In genomic region chr6:23253353-23254311, GRCm38 (mm10) we compare ENCODE assay signal across 10 mouse cellular contexts. TPM values are rescaled to one million over a fixed set of nuclear protein-coding genes. Genes with fewer than 3 reads are reported as not detected.
DNase-seq lines count a peak whose midpoint lies in the region; ATAC-seq and TF ChIP-seq lines count a peak whose summit lies in the region.
"Had no signal": no experiment of that assay in that cellular context is flagged by ENCODE, and none has a peak within 500 bp of the region (broad histone marks: within the 10 kb centered on the region; RNA-seq: fewer than 3 reads in every experiment).

No protein-coding gene starts in this region.

- no peak overlapping the region for H3K27ac ChIP-seq in heart, embryonic 10.5 days
- H3K27ac ChIP-seq in intestine, postnatal 0 days (ENCODE audit: low read depth, low read length), result no peak overlapping the region
- H3K27ac ChIP-seq: liver, embryonic 15.5 days had no signal

- no peaks in the 10 kb centered on the region for H3K9me3 ChIP-seq in heart, embryonic 10.5 days
- no peaks in the 10 kb centered on the region for H3K9me3 ChIP-seq in intestine, postnatal 0 days (ENCODE audit: control insufficient read depth)
- H3K9me3 ChIP-seq: liver, embryonic 15.5 days had no signal

- H3K4me3 ChIP-seq in heart, embryonic 10.5 days, result peak overlapping the region; percentile 32
- 0 out of 2 replicates have a peak overlapping the region, but pooled peaks have one; percentile 10 for H3K4me3 ChIP-seq in intestine, postnatal 0 days (ENCODE audit: low read depth, low read length)
- H3K4me3 ChIP-seq: liver, embryonic 15.5 days had no signal

- TF ChIP-seq CTCF in intestine, postnatal 0 days (IDR thresholded peaks at IDR 0.05; ENCODE audit: low read depth), result no peak

- no peaks in the 10 kb centered on the region for H3K36me3 ChIP-seq in heart, embryonic 10.5 days
- no peaks in the 10 kb centered on the region for H3K36me3 ChIP-seq in intestine, postnatal 0 days (ENCODE audit: control insufficient read depth, insufficient read depth)
- H3K36me3 ChIP-seq: liver, embryonic 15.5 days had no signal

- H3K9ac ChIP-seq in intestine, postnatal 0 days (ENCODE audit: low read depth, low read length), result no peak overlapping the region
- H3K9ac ChIP-seq: liver, embryonic 15.5 days had no signal

- H3K4me2 ChIP-seq in intestine, postnatal 0 days (replicated peaks; ENCODE audit: low read depth), result 0 out of 2 replicates have a peak overlapping the region, but pooled peaks have one; percentile 7
- H3K4me2 ChIP-seq: liver, embryonic 15.5 days had no signal

- WGBS in heart, embryonic 10.5 days, result under 1% methylated on average over 43 of the region's 43 CpGs
- 2% methylated on average over 43 of the region's 43 CpGs for WGBS in intestine, postnatal 0 days

- H3K4me1 ChIP-seq in heart, embryonic 10.5 days, result peaks cover 18% of the 10 kb centered on the region
- no peaks in the 10 kb centered on the region for H3K4me1 ChIP-seq in intestine, postnatal 0 days (replicated peaks; ENCODE audit: control insufficient read depth, insufficient read depth, low read length)
- H3K4me1 ChIP-seq: liver, embryonic 15.5 days had no signal

- DNase-seq in heart, embryonic 10.5 days (ENCODE audit: low spot score), result no peak
- no peak for DNase-seq in heart, adult 8-10 months (ENCODE audit: low spot score)
- peak; percentile 19 for DNase-seq in ovary, postnatal 36 days (ENCODE audit: low spot score)
- DNase-seq in ovary, postnatal 14 days (ENCODE audit: low spot score), result no peak
- no peak for DNase-seq in urinary bladder, postnatal 4 days (ENCODE audit: low spot score in 2 of 2)
- DNase-seq in urinary bladder, adult 18-20 months (ENCODE audit: low spot score in 2 of 2), result no peak
- DNase-seq in spleen, postnatal 10 days (ENCODE audit: low spot score in 2 of 2), result no peak

- peaks cover 92% of the 10 kb centered on the region for H3K27me3 ChIP-seq in heart, embryonic 10.5 days (ENCODE audit: insufficient read depth, poor library complexity, severe bottlenecking)
- peaks cover 88% of the 10 kb centered on the region for H3K27me3 ChIP-seq in intestine, postnatal 0 days (replicated peaks; ENCODE audit: control insufficient read depth, insufficient read depth, low read length)

- ATAC-seq in intestine, postnatal 0 days, result no peak

RNA-seq across cellular contexts. Expression of gene Fezf1, which starts 5.5 kb away (rescaled TPM):
- polyA plus RNA-seq in heart, embryonic 10.5 days (2016; fragmentation: Nextera tagmentation; extraction: Ambion mirVana), result 0.06 TPM in 1 of 2 replicates, not detected in the other
- not detected for total RNA-seq in heart, adult 8-10 months (2022)
- not detected in 2 replicates for polyA plus RNA-seq in intestine, postnatal 0 days (2015; fragmentation: Nextera tagmentation; extraction: Ambion mirVana)
- total RNA-seq: heart, postnatal 10 days had no signal
